Mouse (Mus musculus) intestine, embryonic 14.5 days (tissue): ENCODE data around the gene Nol10. TPM values are rescaled to one million over a fixed set of nuclear protein-coding genes. Genes with fewer than 3 reads are reported as not detected.

Experiments used
- ATAC-seq: fragments of 200-750 bp; cut with Nextera tagmentation; replicated peaks from 2 replicates; pipeline ENCODE4 v1.8.0; 2017; ENCODE audit warnings: low read depth, moderate number of reproducible peaks, moderate TSS enrichment, moderate library complexity; ENCODE audit not compliant: low FRiP score, low TSS enrichment
- DNase-seq: peaks from one replicate; pipeline ENCODE4 v3.0.0-alpha.2; 2018; ENCODE audit warnings: low spot score
- H3K27ac ChIP-seq: fragments of 300-500 bp; sonication (generic); 2 replicates; pipeline ENCODE4 v1.5.1; 2014; ENCODE audit warnings: low read depth, mild to moderate bottlenecking, control low read depth
- H3K27me3 ChIP-seq: fragments of 300-500 bp; sonication (generic); replicated peaks from 2 replicates; pipeline ENCODE4 v1.6.1; 2014; ENCODE audit warnings: low read length, control low read depth; ENCODE audit not compliant: control insufficient read depth, insufficient read depth
- H3K36me3 ChIP-seq: fragments of 300-500 bp; sonication (generic); 2 replicates; pipeline ENCODE4 v1.6.1; 2014; ENCODE audit warnings: low read length, control low read depth; ENCODE audit not compliant: control insufficient read depth, insufficient read depth
- H3K4me1 ChIP-seq: fragments of 300-500 bp; sonication (generic); replicated peaks from 2 replicates; pipeline ENCODE4 v1.6.1; 2014; ENCODE audit warnings: low read length, control low read depth, mixed read lengths; ENCODE audit not compliant: control insufficient read depth, insufficient read depth
- H3K4me2 ChIP-seq: fragments of 300-500 bp; sonication (generic); 2 replicates; pipeline ENCODE4 v1.6.1; 2014; ENCODE audit warnings: low read length
- H3K4me3 ChIP-seq: fragments of 300-500 bp; sonication (generic); 2 replicates; pipeline ENCODE4 v1.5.1; 2014; ENCODE audit warnings: low read depth, low read length, control low read depth, mixed read lengths
- H3K9ac ChIP-seq: fragments of 300-500 bp; sonication (generic); 2 replicates; pipeline ENCODE4 v1.6.1; 2014; ENCODE audit warnings: mild to moderate bottlenecking, low read length
- H3K9me3 ChIP-seq: fragments of 300-500 bp; sonication (generic); 2 replicates; pipeline ENCODE4 v1.6.1; 2016; ENCODE audit warnings: low read length, control low read depth; ENCODE audit not compliant: control insufficient read depth
- WGBS: fragments of 180-500 bp; shearing (Covaris S2); extraction: QIAGEN DNeasy Blood & Tissue Kit; methylation state at CpG from one replicate; pipeline ENCODE4 v1.1.7; 2014; 5-methylcytosine and 5-hydroxymethylcytosine counted together
- microRNA-seq: library from miRNA; unstranded; fragments of <30 nt; microRNA quantifications from one replicate; pipeline ENCODE4, GENCODE M21; 2016
- polyA plus RNA-seq: library from polyadenylated mRNA; unstranded; fragments of >200 nt; fragmentation: Nextera tagmentation; extraction: Ambion mirVana; gene quantifications from 2 replicates; pipeline ENCODE4 v1.2.1, GENCODE M21; 2014

The Nol10 gene
- polyA plus RNA-seq, 1 experiment from 2014 or later, result 20.0 TPM

DNA sequence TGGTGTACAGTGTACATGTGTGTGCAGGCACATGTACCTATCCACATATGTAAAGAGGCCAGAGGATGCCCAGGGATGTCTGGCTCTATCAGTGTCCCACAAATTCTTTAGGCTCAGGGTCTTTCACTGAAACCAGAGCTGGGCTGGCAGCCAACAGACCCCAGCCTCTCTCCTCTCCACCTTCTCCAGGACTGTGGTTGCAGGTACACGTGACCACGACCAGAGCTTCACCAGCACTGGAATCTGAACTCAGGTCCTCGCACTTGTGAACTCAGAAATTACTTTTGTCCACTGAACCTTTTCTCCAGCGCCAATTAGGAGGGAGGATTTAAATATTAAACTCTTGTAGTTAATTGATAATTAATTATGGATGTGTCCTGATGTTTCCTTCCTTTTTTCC lies 126.9 kb downstream of the Nol10 start:
- H3K36me3 ChIP-seq, result no peaks in the 10 kb centered on the region
- H3K27ac ChIP-seq, result no peak overlapping the region
- H3K4me2 ChIP-seq, result no peak overlapping the region
- H3K27me3 ChIP-seq, result no peaks in the 10 kb centered on the region
- H3K4me3 ChIP-seq, result no peak overlapping the region
- H3K4me1 ChIP-seq, result no peaks in the 10 kb centered on the region
- no peak overlapping the region for H3K9ac ChIP-seq
- DNase-seq (no peak), ATAC-seq (no peak)
- 88% methylated on average over 4 of the region's 4 CpGs for WGBS
- H3K9me3 ChIP-seq, result no peaks in the 10 kb centered on the region

- no peak overlapping the region for H3K4me2 ChIP-seq
- no peak overlapping the region for H3K27ac ChIP-seq
- H3K27me3 ChIP-seq, result no peaks in the 10 kb centered on the region
- H3K9me3 ChIP-seq, result no peaks in the 10 kb centered on the region
- DNase-seq, result peak; percentile 27
- ATAC-seq, result no peak
- H3K4me3 ChIP-seq, result no peak overlapping the region
- no peaks in the 10 kb centered on the region for H3K4me1 ChIP-seq
- H3K36me3 ChIP-seq, result no peaks in the 10 kb centered on the region
- WGBS, result 81% methylated on average over 12 of the region's 12 CpGs
- no peak overlapping the region for H3K9ac ChIP-seq
These were observed 129.9 kb downstream of the Nol10 start for GRCm38 (mm10) chr12:17478196-17478595.

DNA sequence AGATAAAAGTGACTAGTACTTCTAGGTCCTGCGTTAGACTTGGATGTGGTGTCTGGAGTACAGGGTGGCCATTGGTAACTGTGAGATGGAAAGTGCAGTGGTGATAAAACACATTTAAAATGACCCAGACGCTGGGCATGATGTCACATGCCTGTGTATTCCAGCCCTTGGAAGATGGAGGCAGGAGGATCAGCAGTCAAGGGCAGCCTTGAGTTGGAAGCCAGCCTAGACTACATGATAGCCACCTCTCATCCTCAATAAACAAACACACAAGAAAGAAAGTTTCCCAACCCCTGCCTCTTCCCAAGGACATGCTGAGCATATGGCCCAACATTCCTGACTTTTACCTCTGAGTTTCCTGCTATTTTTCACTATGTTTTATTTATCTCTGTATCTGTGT lies 130.6 kb downstream of the Nol10 start:
- no peaks in the 10 kb centered on the region for H3K27me3 ChIP-seq
- ATAC-seq (no peak), DNase-seq (peak; percentile 31)
- H3K9me3 ChIP-seq, result no peaks in the 10 kb centered on the region
- H3K27ac ChIP-seq, result no peak overlapping the region
- WGBS, result 83% methylated on average over 2 of the region's 2 CpGs
- H3K4me3 ChIP-seq, result no peak overlapping the region
- no peak overlapping the region for H3K4me2 ChIP-seq
- H3K36me3 ChIP-seq, result no peaks in the 10 kb centered on the region
- H3K4me1 ChIP-seq, result no peaks in the 10 kb centered on the region
- no peak overlapping the region for H3K9ac ChIP-seq

Small RNA genes lying within 50 kb of the gene (microRNA-seq; reads per million reads assigned to microRNA genes)
- gene Mir3066, result 12.9 reads per million, percentile 42 among the genes with 10 or more reads in this experiment

Other genes with a start within 250 kb of the Nol10 start
- gene Kcnf1, start 171.6 kb upstream of the Nol10 start, polyA plus RNA-seq, result 0.16 and 0.42 TPM in 2 replicates
- gene Pdia6, start 81.9 kb upstream of the Nol10 start, polyA plus RNA-seq, result 525 and 533 TPM in 2 replicates
- 0.14 and 0.40 TPM in 2 replicates for gene Atp6v1c2, start 19.1 kb upstream of the Nol10 start, polyA plus RNA-seq
- gene Odc1, start 196.3 kb downstream of the Nol10 start, polyA plus RNA-seq, result 234 and 237 TPM in 2 replicates